Mouse (Mus musculus): Measurements from ENCODE around the gene Ctdnep1. TPM values are rescaled to one million over a fixed set of nuclear protein-coding genes. Genes with fewer than 3 reads are reported as not detected.

Gene Ctdnep1
- polyA plus RNA-seq, 1 experiment from 2014 or later: 22.7 TPM

GRCm38 (mm10) chr11:69939181-69939580, 41.8 kb upstream of the Ctdnep1 start:
- no peak for ATAC-seq (ENCODE audit: low FRiP score)
- WGBS: 64% methylated on average over 5 of the region's 5 CpGs
- peaks cover 55% of the 10 kb centered on the region for H3K27me3 ChIP-seq

GRCm38 (mm10) chr11:69939731-69940130, 41.2 kb upstream of the Ctdnep1 start:
- H3K27me3 ChIP-seq: peaks cover 50% of the 10 kb centered on the region
- WGBS: 92% methylated on average over 17 of the region's 17 CpGs
- H3K4me1 ChIP-seq (replicated peaks): peaks cover 20% of the 10 kb centered on the region
- no peak overlapping the region for H3K4me3 ChIP-seq
- H3K27ac ChIP-seq: no peak overlapping the region
- ATAC-seq (ENCODE audit: low FRiP score): no peak
- H3K4me2 ChIP-seq: no peak overlapping the region
- H3K9ac ChIP-seq: no peak overlapping the region
- H3K9me3 ChIP-seq: no peaks in the 10 kb centered on the region
- no peaks in the 10 kb centered on the region for H3K36me3 ChIP-seq

More at GRCm38 (mm10) chr11:69939181-69939580, 41.8 kb upstream of the Ctdnep1 start:
- Histone ChIP-seq H3K36me3 (no peaks in the 10 kb centered on the region), H3K4me3 (no peak overlapping the region), H3K4me1 (replicated peaks) (peaks cover 23% of the 10 kb centered on the region), H3K27ac (no peak overlapping the region), H3K9ac (no peak overlapping the region), H3K4me2 (no peak overlapping the region), H3K9me3 (no peaks in the 10 kb centered on the region)

GRCm38 (mm10) chr11:69940962-69941361, 40.0 kb upstream of the Ctdnep1 start:
- peaks cover 43% of the 10 kb centered on the region for H3K27me3 ChIP-seq
- H3K36me3 ChIP-seq: no peaks in the 10 kb centered on the region
- no peak overlapping the region for H3K27ac ChIP-seq
- no peak for ATAC-seq (ENCODE audit: low FRiP score)
- WGBS: 80% methylated on average over 4 of the region's 4 CpGs
- no peaks in the 10 kb centered on the region for H3K9me3 ChIP-seq
- no peak overlapping the region for H3K9ac ChIP-seq
- peaks cover 15% of the 10 kb centered on the region for H3K4me1 ChIP-seq (replicated peaks)
- no peak overlapping the region for H3K4me2 ChIP-seq
- H3K4me3 ChIP-seq: no peak overlapping the region

- no peaks in the 10 kb centered on the region for H3K36me3 ChIP-seq
- H3K4me1 ChIP-seq (replicated peaks): peaks cover 22% of the 10 kb centered on the region
- H3K4me3 ChIP-seq: no peak overlapping the region
- H3K9ac ChIP-seq: no peak overlapping the region
- 76% methylated on average over 13 of the region's 13 CpGs for WGBS
- no peak overlapping the region for H3K4me2 ChIP-seq
- H3K27ac ChIP-seq: no peak overlapping the region
- peaks cover 26% of the 10 kb centered on the region for H3K27me3 ChIP-seq
- H3K9me3 ChIP-seq: no peaks in the 10 kb centered on the region
- ATAC-seq (ENCODE audit: low FRiP score): no peak
Measured at GRCm38 (mm10) chr11:69945216-69945615, 35.7 kb upstream of the Ctdnep1 start.

GRCm38 (mm10) chr11:69945997-69946891, 34.7 kb upstream of the Ctdnep1 start:
- H3K4me2 ChIP-seq: no peak overlapping the region

GRCm38 (mm10) chr11:69947337-69948065, 33.5 kb upstream of the Ctdnep1 start:
- Histone ChIP-seq H3K27ac (no peak overlapping the region), H3K9me3 (no peaks in the 10 kb centered on the region), H3K4me2 (peak overlapping the region; percentile 62), H3K36me3 (no peaks in the 10 kb centered on the region), H3K27me3 (peaks cover 40% of the 10 kb centered on the region), H3K4me3 (peak overlapping the region; percentile 44), H3K4me1 (replicated peaks) (peaks cover 19% of the 10 kb centered on the region), H3K9ac (peak overlapping the region; percentile 63)
- WGBS: 2% methylated on average over 29 of the region's 29 CpGs
- peak; percentile 46 for ATAC-seq (ENCODE audit: low FRiP score)

More at GRCm38 (mm10) chr11:69945997-69946891, 34.7 kb upstream of the Ctdnep1 start:
- Histone ChIP-seq H3K4me1 (replicated peaks) (peaks cover 19% of the 10 kb centered on the region), H3K9me3 (no peaks in the 10 kb centered on the region), H3K36me3 (no peaks in the 10 kb centered on the region), H3K27ac (no peak overlapping the region), H3K9ac (no peak overlapping the region), H3K4me3 (no peak overlapping the region; the same call in 1 of the 2 replicates), H3K27me3 (peaks cover 34% of the 10 kb centered on the region)
- no peak for ATAC-seq (ENCODE audit: low FRiP score)
- WGBS: 93% methylated on average over 18 of the region's 18 CpGs

- peak within 1 kb of the TSS; percentile 40; the same call in 1 of the 2 replicates for H3K27ac ChIP-seq
- peak within 1 kb of the TSS; percentile 44 for H3K4me3 ChIP-seq
- peaks cover 43% of the 10 kb centered on the region for H3K27me3 ChIP-seq
- H3K9ac ChIP-seq: peak within 1 kb of the TSS; percentile 63
- no peaks in the 10 kb centered on the region for H3K36me3 ChIP-seq
- under 1% methylated on average over 34 of the region's 34 CpGs for WGBS
- H3K4me2 ChIP-seq: peak within 1 kb of the TSS; percentile 62
- ATAC-seq (ENCODE audit: low FRiP score): peak; percentile 93
- H3K9me3 ChIP-seq: no peaks in the 10 kb centered on the region
- peaks cover 19% of the 10 kb centered on the region for H3K4me1 ChIP-seq (replicated peaks)
Measured at GRCm38 (mm10) chr11:69948066-69948762, 32.7 kb upstream of the Ctdnep1 start, which contains the start of gene Slc2a4. TSS of gene Slc2a4 (minus strand) at chr11:69948188.

- 1% methylated on average over 14 of the region's 14 CpGs for WGBS
- H3K36me3 ChIP-seq: no peaks in the 10 kb centered on the region
- peaks cover 43% of the 10 kb centered on the region for H3K27me3 ChIP-seq
- no peaks in the 10 kb centered on the region for H3K9me3 ChIP-seq
- peak overlapping the region; percentile 62 for H3K4me2 ChIP-seq
- H3K4me3 ChIP-seq: peak overlapping the region; percentile 44
- H3K27ac ChIP-seq: peak overlapping the region; percentile 40; the same call in 1 of the 2 replicates
- no peak overlapping the region for H3K9ac ChIP-seq
- ATAC-seq (ENCODE audit: low FRiP score): peak; percentile 25; the same call in 1 of the 2 replicates
- H3K4me1 ChIP-seq (replicated peaks): peaks cover 19% of the 10 kb centered on the region
Measured at GRCm38 (mm10) chr11:69948763-69949150, 32.2 kb upstream of the Ctdnep1 start.

GRCm38 (mm10) chr11:69950807-69951459, 30.0 kb upstream of the Ctdnep1 start:
- Histone ChIP-seq H3K4me2 (no peak overlapping the region), H3K36me3 (no peaks in the 10 kb centered on the region), H3K27ac (no peak overlapping the region), H3K9me3 (no peaks in the 10 kb centered on the region), H3K4me3 (no peak overlapping the region), H3K4me1 (replicated peaks) (peaks cover 19% of the 10 kb centered on the region), H3K9ac (no peak overlapping the region), H3K27me3 (peaks cover 50% of the 10 kb centered on the region)
- ATAC-seq (ENCODE audit: low FRiP score): no peak
- WGBS: 46% methylated on average over 4 of the region's 4 CpGs

- 53% methylated on average over 1 of the region's 1 CpGs for WGBS
- peaks cover 45% of the 10 kb centered on the region; the same call in 1 of the 2 replicates for H3K27me3 ChIP-seq
- peaks cover 15% of the 10 kb centered on the region for H3K4me1 ChIP-seq (replicated peaks)
- no peaks in the 10 kb centered on the region for H3K36me3 ChIP-seq
- no peak for ATAC-seq (ENCODE audit: low FRiP score)
- no peak overlapping the region for H3K9ac ChIP-seq
- no peak overlapping the region for H3K27ac ChIP-seq
- H3K4me2 ChIP-seq: no peak overlapping the region
- H3K4me3 ChIP-seq: no peak overlapping the region
- no peaks in the 10 kb centered on the region for H3K9me3 ChIP-seq
Measured at GRCm38 (mm10) chr11:69952274-69952673, 28.7 kb upstream of the Ctdnep1 start.

- ATAC-seq (ENCODE audit: low FRiP score): no peak
- no peaks in the 10 kb centered on the region for H3K9me3 ChIP-seq
- H3K36me3 ChIP-seq: no peaks in the 10 kb centered on the region
- H3K4me3 ChIP-seq: no peak overlapping the region
- H3K27me3 ChIP-seq: peaks cover 38% of the 10 kb centered on the region; the same call in 1 of the 2 replicates
- no peak overlapping the region for H3K4me2 ChIP-seq
- WGBS: 68% methylated on average over 11 of the region's 11 CpGs
- no peak overlapping the region for H3K27ac ChIP-seq
- no peak overlapping the region for H3K9ac ChIP-seq
- peaks cover 4% of the 10 kb centered on the region for H3K4me1 ChIP-seq (replicated peaks)
Measured at GRCm38 (mm10) chr11:69953267-69953915, 27.6 kb upstream of the Ctdnep1 start.

Measured in hindbrain, embryonic 13.5 days (tissue).